Mouse (Mus musculus): Measurements from ENCODE around the gene Zscan21. TPM values are rescaled to one million over a fixed set of nuclear protein-coding genes. Genes with fewer than 3 reads are reported as not detected.

Gene Zscan21
- polyA plus RNA-seq, 1 experiment from 2014 or later, result 104 TPM

DNA sequence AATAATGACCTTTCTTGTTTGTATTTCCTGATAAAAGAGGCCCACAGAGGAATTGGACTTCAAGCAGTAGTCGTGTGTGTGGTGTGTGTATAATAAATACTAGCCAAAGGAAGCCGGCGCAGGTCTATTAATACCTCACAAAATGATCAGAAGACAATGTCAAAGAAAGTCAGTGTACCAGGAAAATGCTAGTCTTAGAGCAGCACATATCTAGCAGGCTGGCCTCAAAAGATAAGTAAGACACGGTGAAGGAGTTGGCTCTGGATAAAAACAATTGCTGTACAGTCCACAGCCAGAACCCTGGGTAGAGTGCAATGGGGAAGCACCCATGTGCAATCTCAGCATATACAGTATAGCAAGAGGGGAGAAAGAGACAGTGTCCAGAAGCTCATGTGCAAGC lies 20.6 kb downstream of the Zscan21 start:
- ATAC-seq (replicated peaks), result no peak
- Histone ChIP-seq H3K9ac (no peak overlapping the region), H3K9me3 (no peaks in the 10 kb centered on the region), H3K36me3 (replicated peaks) (peaks cover 31% of the 10 kb centered on the region), H3K4me2 (no peak overlapping the region), H3K4me3 (no peak overlapping the region), H3K27ac (no peak overlapping the region), H3K27me3 (replicated peaks) (no peaks in the 10 kb centered on the region), H3K4me1 (no peaks in the 10 kb centered on the region)
- WGBS, result 93% methylated on average over 4 of the region's 4 CpGs

DNA sequence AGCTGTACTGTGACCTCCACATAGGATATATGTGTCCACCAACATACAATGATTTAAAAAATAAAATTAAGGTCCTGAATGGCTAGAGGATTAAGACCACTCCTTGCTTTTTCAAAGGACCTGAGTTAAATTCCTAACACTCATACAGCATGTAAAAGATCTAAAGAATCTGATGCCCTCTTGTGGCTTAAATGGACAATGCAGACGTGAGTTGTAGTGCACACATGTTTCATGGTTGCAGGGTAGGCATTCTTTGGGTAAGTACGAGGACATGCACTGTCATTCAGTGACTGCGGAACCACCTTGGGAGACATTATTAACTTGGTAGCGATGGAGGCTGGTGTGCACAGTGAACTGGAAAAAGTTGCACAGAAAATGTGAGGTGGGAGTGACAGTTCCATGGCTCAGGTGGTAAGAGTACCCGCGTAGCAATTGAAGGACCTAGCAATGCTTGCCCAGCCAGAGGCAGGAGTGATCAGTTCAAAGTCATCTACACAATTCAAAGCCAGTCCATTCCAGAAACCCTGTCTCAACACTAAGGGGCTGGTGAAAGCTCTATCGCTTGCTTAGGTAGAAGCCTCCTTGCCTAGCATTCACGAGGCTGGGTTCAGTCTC lies 21.3 kb downstream of the Zscan21 start:
- ATAC-seq (replicated peaks), result no peak
- Histone ChIP-seq H3K36me3 (replicated peaks) (peaks cover 28% of the 10 kb centered on the region), H3K27ac (no peak overlapping the region), H3K4me3 (no peak overlapping the region), H3K27me3 (replicated peaks) (no peaks in the 10 kb centered on the region), H3K4me1 (no peaks in the 10 kb centered on the region), H3K9ac (no peak overlapping the region), H3K4me2 (no peak overlapping the region), H3K9me3 (no peaks in the 10 kb centered on the region)
- 62% methylated on average over 8 of the region's 8 CpGs for WGBS

DNA sequence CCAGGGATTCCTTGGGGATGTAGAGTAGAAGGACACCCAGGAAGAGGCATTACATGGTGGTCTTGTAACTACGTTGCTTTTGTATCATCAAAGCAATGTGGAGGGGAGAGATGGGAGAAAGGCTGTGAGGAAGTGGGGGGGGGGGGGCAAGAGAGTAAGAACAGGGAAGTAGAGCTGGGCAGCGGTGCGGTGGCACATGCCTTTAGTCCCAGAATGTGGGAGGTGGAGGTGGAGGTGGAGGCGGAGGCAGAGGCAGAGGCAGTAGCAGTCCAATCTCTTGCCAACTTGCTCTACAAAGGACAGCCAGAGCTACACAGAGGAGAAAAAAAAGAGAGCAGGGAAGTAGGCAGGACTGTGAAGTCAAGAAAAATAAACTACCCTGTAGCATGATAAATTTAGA lies 21.9 kb downstream of the Zscan21 start:
- ATAC-seq (replicated peaks), result no peak
- H3K9ac ChIP-seq, result no peak overlapping the region
- no peaks in the 10 kb centered on the region for H3K27me3 ChIP-seq (replicated peaks)
- H3K36me3 ChIP-seq (replicated peaks), result peaks cover 26% of the 10 kb centered on the region
- no peak overlapping the region for H3K4me2 ChIP-seq
- no peaks in the 10 kb centered on the region for H3K9me3 ChIP-seq
- H3K4me3 ChIP-seq, result no peak overlapping the region
- H3K4me1 ChIP-seq, result no peaks in the 10 kb centered on the region
- H3K27ac ChIP-seq, result no peak overlapping the region
- 73% methylated on average over 4 of the region's 4 CpGs for WGBS

DNA sequence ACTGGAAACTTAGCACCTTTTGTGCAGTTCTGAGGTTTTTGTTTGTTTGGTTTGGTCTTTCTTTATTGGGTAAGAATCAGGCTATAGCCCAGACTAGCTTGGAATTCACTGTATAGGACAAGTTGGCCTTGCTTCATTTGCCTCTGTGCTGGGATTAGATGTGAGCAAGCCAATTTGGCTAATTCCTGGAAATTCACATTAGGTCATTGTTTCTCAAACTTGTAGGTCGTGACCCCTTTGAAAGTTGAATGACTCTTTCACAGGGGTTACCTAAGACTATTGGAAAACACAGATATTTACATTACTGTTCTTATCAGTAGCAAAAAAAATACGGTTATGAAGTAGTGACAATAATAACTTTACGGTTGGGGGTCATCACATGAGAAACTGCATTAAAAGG lies 37.7 kb downstream of the Zscan21 start:
- 93% methylated on average over 3 of the region's 3 CpGs for WGBS
- Histone ChIP-seq H3K4me2 (peak overlapping the region; percentile 51), H3K4me1 (peaks cover 12% of the 10 kb centered on the region), H3K27ac (peak overlapping the region; percentile 97; the same call in 1 of the 2 replicates), H3K27me3 (replicated peaks) (no peaks in the 10 kb centered on the region), H3K4me3 (peak overlapping the region; percentile 72), H3K9me3 (no peaks in the 10 kb centered on the region), H3K9ac (peak overlapping the region; percentile 89), H3K36me3 (replicated peaks) (peaks cover 18% of the 10 kb centered on the region; the same call in 1 of the 2 replicates)
- ATAC-seq (replicated peaks), result no peak

DNA sequence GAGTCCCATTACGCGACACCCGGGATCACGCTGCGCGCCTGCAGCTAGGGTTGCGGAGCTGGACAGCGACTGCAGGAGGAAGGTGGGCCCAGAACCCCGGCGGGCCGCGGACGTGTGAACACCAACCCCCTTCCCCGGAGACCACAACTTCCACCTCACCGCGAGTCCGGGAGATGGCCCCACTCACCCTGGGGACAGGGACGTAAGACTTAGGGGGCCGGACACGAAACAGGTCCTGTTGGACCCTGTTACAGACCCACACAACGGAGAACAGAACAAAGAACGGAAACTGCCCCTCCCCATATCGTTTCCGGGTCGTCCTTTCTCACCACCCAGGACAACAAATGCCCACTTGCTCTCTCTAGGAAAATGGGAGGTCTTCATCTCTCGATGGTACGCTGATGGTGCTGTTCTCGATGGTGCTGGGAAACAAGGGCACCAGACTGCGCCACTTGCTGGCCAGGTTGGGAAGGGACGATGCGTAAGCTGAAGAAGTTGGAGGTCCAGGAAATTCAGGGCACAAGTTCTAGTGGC lies 38.8 kb downstream of the Zscan21 start, which contains the start of gene Zfp113:
Zfp113 (minus strand) TSS at position 302 of the 534 bp plus-strand sequence.
- peak; percentile 96 for ATAC-seq (replicated peaks)
- H3K27me3 ChIP-seq (replicated peaks), result no peaks in the 10 kb centered on the region
- peaks cover 14% of the 10 kb centered on the region; the same call in 1 of the 2 replicates for H3K36me3 ChIP-seq (replicated peaks)
- peak within 1 kb of the TSS; percentile 89 for H3K9ac ChIP-seq
- peak within 1 kb of the TSS; percentile 72 for H3K4me3 ChIP-seq
- WGBS, result under 1% methylated on average over 31 of the region's 31 CpGs
- H3K9me3 ChIP-seq, result no peaks in the 10 kb centered on the region
- peak within 1 kb of the TSS; percentile 97 for H3K27ac ChIP-seq
- H3K4me1 ChIP-seq, result peaks cover 16% of the 10 kb centered on the region
- H3K4me2 ChIP-seq, result peak within 1 kb of the TSS; percentile 51

DNA sequence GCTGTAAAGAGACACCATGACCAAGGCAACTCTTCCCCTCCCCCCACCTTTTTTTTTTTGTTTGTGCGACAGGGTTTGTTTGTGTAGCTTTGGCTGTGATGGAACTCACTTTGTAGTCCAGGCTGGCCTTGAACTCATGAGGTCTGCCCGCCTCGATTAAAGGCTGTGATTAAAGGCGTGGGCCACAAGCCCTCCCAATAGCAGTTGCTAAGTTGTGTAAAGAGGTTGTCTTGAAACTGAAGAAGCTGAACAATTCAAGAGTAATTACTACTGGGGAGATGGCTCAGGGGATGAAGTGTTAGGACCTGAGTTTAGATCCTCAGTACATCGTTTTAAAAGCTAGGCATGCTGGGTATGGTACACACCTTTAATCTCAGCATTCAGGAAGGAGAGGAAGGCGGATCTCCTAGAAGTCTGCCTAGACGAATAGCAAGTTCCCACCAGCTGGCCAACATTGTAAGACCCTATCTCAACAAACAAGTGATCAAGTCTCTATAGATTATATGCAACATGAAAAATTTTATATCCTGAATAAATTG lies 43.6 kb downstream of the Zscan21 start:
- Histone ChIP-seq H3K27me3 (replicated peaks) (no peaks in the 10 kb centered on the region), H3K9ac (peak overlapping the region; percentile 41; the same call in 1 of the 2 replicates), H3K4me2 (peak overlapping the region; percentile 86), H3K27ac (peak overlapping the region; percentile 83), H3K36me3 (replicated peaks) (peaks cover 27% of the 10 kb centered on the region; the same call in 1 of the 2 replicates), H3K9me3 (no peaks in the 10 kb centered on the region), H3K4me1 (peaks cover 16% of the 10 kb centered on the region), H3K4me3 (peak overlapping the region; percentile 89)
- WGBS, result 61% methylated on average over 7 of the region's 7 CpGs
- 0 out of 2 replicates have a peak, but pooled peaks have one; percentile 3 for ATAC-seq (replicated peaks)

DNA sequence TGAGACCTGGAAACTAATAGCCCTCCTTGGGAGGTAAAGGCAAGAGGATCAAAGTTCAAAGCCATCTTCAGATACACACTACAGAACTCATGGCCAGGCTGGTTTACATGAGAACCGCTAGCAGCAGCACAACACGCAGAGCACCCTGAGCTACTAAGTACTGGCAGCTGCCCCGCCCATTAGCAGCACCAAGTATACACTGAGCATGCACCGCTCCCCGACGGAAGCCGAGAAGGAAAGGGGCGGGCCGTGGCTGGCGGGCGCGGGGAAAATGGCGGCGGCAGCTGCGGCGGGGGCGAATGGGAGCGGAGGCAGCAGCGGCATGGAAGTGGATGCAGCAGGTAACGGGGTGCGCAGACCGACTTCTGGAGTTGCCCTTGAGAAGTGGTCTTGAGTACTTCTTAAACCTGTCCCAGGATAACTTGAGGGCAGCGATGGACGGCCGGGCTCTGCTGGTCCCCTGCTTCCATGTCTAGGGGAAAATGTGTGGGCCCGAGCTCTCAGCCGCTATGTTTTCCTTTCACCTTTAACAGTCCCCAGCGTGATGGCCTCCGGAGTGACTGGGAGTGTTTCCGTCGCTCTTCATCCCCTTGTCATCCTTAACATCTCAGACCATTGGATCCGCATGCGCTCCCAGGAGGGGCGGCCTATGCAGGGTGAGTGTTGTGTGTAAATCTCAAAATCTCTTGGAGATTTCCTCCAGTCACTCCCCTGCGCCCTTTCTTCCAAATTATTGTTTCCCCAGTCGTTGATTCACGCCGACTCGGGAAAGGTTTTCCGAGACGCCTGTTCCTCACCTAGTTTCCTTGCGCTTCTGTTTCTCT lies 44.4 kb downstream of the Zscan21 start, which contains the start of gene Cops6:
Cops6 (plus strand) TSS at position 230 of the 824 bp plus-strand sequence.
- H3K27ac ChIP-seq, result peak within 1 kb of the TSS; percentile 83
- no peaks in the 10 kb centered on the region for H3K27me3 ChIP-seq (replicated peaks)
- H3K9me3 ChIP-seq, result no peaks in the 10 kb centered on the region
- H3K4me1 ChIP-seq, result peaks cover 16% of the 10 kb centered on the region
- H3K4me2 ChIP-seq, result peak within 1 kb of the TSS; percentile 86
- WGBS, result under 1% methylated on average over 42 of the region's 42 CpGs
- peak within 1 kb of the TSS; percentile 80 for H3K9ac ChIP-seq
- peak; percentile 96 for ATAC-seq (replicated peaks)
- peak within 1 kb of the TSS; percentile 89 for H3K4me3 ChIP-seq
- H3K36me3 ChIP-seq (replicated peaks), result peaks cover 35% of the 10 kb centered on the region; the same call in 1 of the 2 replicates

DNA sequence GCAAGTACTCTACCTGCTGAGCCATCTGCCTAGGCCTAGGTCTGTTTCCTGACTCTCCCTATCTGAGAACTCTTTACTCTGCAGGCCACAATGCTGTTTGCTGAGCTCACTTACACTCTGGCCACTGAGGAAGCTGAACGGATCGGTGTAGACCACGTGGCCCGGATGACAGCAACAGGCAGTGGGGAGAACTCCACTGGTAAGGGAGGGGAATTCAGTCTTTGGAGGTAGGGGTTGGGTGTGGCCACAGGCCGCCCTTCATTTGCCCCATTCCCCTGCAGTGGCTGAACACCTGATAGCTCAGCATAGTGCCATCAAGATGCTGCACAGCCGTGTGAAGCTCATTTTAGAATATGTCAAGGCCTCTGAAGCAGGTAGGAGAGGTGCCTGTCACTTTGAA lies 46.3 kb downstream of the Zscan21 start:
- no peaks in the 10 kb centered on the region for H3K27me3 ChIP-seq (replicated peaks)

DNA sequence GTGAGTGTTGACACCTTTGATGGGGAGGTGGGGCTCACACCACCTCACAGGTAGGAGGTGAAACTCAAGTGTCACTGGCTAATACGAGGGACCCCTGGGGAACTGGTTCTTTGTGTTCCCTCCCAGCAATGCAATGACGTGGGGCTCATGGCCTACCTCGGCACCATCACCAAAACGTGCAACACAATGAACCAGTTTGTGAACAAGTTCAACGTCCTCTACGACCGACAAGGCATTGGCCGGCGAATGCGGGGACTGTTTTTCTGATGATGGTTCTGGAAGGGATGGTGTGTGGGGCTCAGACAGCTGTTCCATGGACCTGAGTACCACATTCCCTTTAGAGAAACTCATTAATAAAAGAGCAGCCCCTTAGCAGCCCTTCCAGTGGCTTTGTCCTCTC lies 46.9 kb downstream of the Zscan21 start:
- no peak for ATAC-seq (replicated peaks)
- H3K36me3 ChIP-seq (replicated peaks), result peaks cover 60% of the 10 kb centered on the region
- no peaks in the 10 kb centered on the region for H3K9me3 ChIP-seq
- H3K9ac ChIP-seq, result no peak overlapping the region
- peaks cover 16% of the 10 kb centered on the region for H3K4me1 ChIP-seq
- H3K27me3 ChIP-seq (replicated peaks), result no peaks in the 10 kb centered on the region
- WGBS, result 68% methylated on average over 10 of the region's 10 CpGs
- H3K4me3 ChIP-seq, result no peak overlapping the region
- no peak overlapping the region for H3K27ac ChIP-seq
- H3K4me2 ChIP-seq, result no peak overlapping the region

More for the DNA sequence above, 46.3 kb downstream of the Zscan21 start:
- H3K9me3 ChIP-seq, result no peaks in the 10 kb centered on the region
- H3K36me3 ChIP-seq (replicated peaks), result peaks cover 54% of the 10 kb centered on the region
- H3K4me2 ChIP-seq, result no peak overlapping the region
- ATAC-seq (replicated peaks), result no peak
- WGBS, result 80% methylated on average over 6 of the region's 6 CpGs
- no peak overlapping the region for H3K4me3 ChIP-seq
- no peak overlapping the region for H3K27ac ChIP-seq
- H3K4me1 ChIP-seq, result peaks cover 16% of the 10 kb centered on the region
- no peak overlapping the region for H3K9ac ChIP-seq

DNA sequence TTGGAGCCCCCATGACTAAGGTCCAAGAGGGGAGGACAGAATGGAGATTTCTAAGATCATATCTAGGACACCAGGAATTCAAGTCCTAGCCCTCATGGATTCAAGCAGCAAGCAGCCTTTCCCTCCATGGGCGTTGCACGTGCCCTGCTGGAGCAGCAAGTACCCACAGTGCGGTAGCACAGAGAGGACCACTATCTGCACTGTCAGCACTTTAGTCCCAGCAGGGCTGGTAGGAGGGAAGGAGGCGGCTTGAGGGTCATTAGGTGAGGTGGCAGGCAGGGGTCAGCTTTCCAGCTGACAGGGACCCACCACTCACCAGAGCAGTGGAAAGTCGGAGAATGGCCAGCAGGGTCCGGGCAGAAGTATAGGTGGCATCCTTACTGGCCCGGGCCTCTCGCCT lies 48.9 kb downstream of the Zscan21 start:
- Histone ChIP-seq H3K27me3 (replicated peaks) (no peaks in the 10 kb centered on the region), H3K4me3 (no peak overlapping the region), H3K36me3 (replicated peaks) (peaks cover 61% of the 10 kb centered on the region), H3K9ac (no peak overlapping the region), H3K4me2 (no peak overlapping the region), H3K9me3 (no peaks in the 10 kb centered on the region), H3K4me1 (peaks cover 24% of the 10 kb centered on the region), H3K27ac (0 out of 2 replicates have a peak overlapping the region, but pooled peaks have one; percentile 18)
- WGBS, result 82% methylated on average over 8 of the region's 8 CpGs
- no peak for ATAC-seq (replicated peaks)

DNA sequence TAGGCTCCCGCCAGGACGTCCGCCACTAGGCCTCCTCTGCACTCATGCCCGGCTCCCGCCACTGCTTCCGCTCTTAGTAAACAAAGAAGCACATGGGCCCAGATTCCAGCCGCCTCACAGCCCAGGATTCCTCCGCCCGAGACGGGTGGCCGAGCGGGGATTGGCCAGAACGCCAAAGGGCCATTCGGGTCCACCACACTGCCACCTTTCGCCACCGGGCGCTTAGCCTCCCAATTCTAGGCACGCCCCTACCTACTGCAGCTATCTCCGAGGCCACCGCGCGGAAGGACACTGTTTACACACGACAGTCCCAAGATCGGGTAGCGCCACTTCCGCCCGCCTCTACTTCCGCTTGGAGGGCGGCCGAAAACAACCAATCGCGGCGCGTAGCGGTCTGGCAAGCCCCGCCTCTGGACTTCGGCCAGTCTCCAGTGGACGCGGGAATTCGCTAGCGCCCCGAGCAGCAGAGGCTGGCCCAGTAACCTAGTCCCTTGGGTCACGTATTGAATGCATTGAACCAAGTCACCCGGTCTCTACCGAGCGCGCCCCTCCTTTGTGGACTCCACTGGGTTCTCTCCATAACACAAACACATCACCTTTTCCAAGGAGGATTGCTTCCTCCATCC lies 54.3 kb downstream of the Zscan21 start:
- peak; percentile 89 for ATAC-seq (replicated peaks)

More for the DNA sequence above, 54.3 kb downstream of the Zscan21 start:
- peak overlapping the region; percentile 50 for H3K9ac ChIP-seq
- peak overlapping the region; percentile 61 for H3K4me3 ChIP-seq
- H3K4me2 ChIP-seq, result peak overlapping the region; percentile 97
- H3K27me3 ChIP-seq (replicated peaks), result no peaks in the 10 kb centered on the region
- peaks cover 28% of the 10 kb centered on the region for H3K36me3 ChIP-seq (replicated peaks)
- no peaks in the 10 kb centered on the region for H3K9me3 ChIP-seq
- under 1% methylated on average over 47 of the region's 47 CpGs for WGBS
- peak overlapping the region; percentile 91 for H3K27ac ChIP-seq
- peaks cover 30% of the 10 kb centered on the region for H3K4me1 ChIP-seq
